Mouse (Mus musculus) MEL (cell line): Measurements from ENCODE around the gene Tnfaip2.

Experiments
- CTCF ChIP-seq, 3 experiments: IDR thresholded peaks in 2 of 3; conservative IDR thresholded peaks in 1 of 3; 2 replicates each; pipeline ENCODE4 v1.5.1; 2011 to 2012; ENCODE audit warnings: low read length in 3 of 3, low read depth in 2 of 3, mild to moderate bottlenecking in 2 of 3, improper control_type of control experiment in 1 of 3, inconsistent platforms in 1 of 3, mixed read lengths in 1 of 3, moderate library complexity in 1 of 3; ENCODE audit not compliant: control insufficient read depth in 1 of 3, insufficient read depth in 1 of 3, poor library complexity in 1 of 3, severe bottlenecking in 1 of 3
- E2F4 ChIP-seq: IDR thresholded peaks from 2 replicates; pipeline ENCODE4 v1.6.1; 2011; ENCODE audit warnings: low read depth, low read length, improper control_type of control experiment, borderline replicate concordance
- GATA1 ChIP-seq: IDR thresholded peaks from 2 replicates; pipeline ENCODE4 v1.6.1; 2011; ENCODE audit warnings: low read depth, low read length, improper control_type of control experiment
- JUND ChIP-seq: IDR thresholded peaks from 2 replicates; pipeline ENCODE4 v1.6.1; 2011; ENCODE audit warnings: low read depth, mild to moderate bottlenecking, improper control_type of control experiment, low read length
- MEF2A ChIP-seq: IDR thresholded peaks from 2 replicates; pipeline ENCODE4 v1.6.1; 2014; ENCODE audit warnings: low read depth, mild to moderate bottlenecking, inconsistent platforms, low read length, improper control_type of control experiment; ENCODE audit not compliant: poor library complexity, insufficient replicate concordance, severe bottlenecking; ENCODE audit errors: extremely low read depth
- MXI1 ChIP-seq: IDR thresholded peaks from 2 replicates; pipeline ENCODE4 v1.6.1; 2011; ENCODE audit warnings: mild to moderate bottlenecking, low read depth, low read length, improper control_type of control experiment
- SMC3 ChIP-seq: IDR thresholded peaks from 2 replicates; pipeline ENCODE4 v1.6.1; 2011; ENCODE audit warnings: low read depth, low read length, improper control_type of control experiment
- TAL1 ChIP-seq: IDR thresholded peaks from 2 replicates; pipeline ENCODE4 v1.6.1; 2012; ENCODE audit warnings: mild to moderate bottlenecking, inconsistent platforms, low read length, moderate library complexity, mixed read lengths
- TBP ChIP-seq: IDR thresholded peaks from 2 replicates; pipeline ENCODE4 v1.8.0; 2011; ENCODE audit warnings: low read depth, low read length, improper control_type of control experiment
- ZKSCAN1 ChIP-seq: IDR thresholded peaks from 2 replicates; pipeline ENCODE4 v1.6.1; 2012; ENCODE audit warnings: low read depth, mild to moderate bottlenecking, inconsistent platforms, low read length, improper control_type of control experiment, moderate library complexity

DNA sequence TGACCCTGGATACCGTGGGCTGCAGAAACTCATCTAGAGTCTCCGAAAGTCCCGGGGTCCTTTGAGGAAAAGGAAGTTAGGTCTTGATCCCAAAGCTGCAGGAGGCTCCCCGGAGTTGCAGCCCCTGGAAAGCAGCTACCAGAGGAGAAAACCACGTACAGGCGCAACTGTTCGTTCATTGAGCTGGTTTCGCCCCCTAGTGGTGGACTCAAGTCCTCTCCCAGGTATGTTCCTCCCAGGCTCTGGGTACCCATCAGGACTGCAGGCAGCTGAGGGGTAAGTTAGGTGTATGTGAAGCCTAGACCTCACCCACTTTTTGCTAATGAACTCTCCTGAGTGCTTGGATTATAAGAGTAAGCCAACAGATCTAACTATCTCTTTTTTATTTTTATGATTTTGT, 27.2 kb downstream of the Tnfaip2 start:
- no peak for TF ChIP-seq TBP
- no peak for TF ChIP-seq MEF2A
- no peak for TF ChIP-seq TAL1
- TF ChIP-seq E2F4, result no peak
- peak; percentile 86 to 96 (median 90) for TF ChIP-seq CTCF (IDR thresholded peaks at IDR 0.05 in 2 of 3, conservative IDR thresholded peaks at IDR 0.05 in 1 of 3; ENCODE audit: control insufficient read depth in 1 of 3, insufficient read depth in 1 of 3, low read depth in 2 of 3, low read length in 3 of 3, poor library complexity in 1 of 3, severe bottlenecking in 1 of 3)
- TF ChIP-seq GATA1, result no peak
- peak; percentile 96 for TF ChIP-seq SMC3
- TF ChIP-seq MXI1, result no peak
- TF ChIP-seq JUND, result no peak
- no peak for TF ChIP-seq ZKSCAN1
